Mouse (Mus musculus): ENCODE measurements at regions not wholly inside any gene's neighbourhood (a gene's known extent, or its start where the extent isn't known, plus 50 kb on each side); places are given as distances from the start of the nearest gene placed in this dataset.

DNA sequence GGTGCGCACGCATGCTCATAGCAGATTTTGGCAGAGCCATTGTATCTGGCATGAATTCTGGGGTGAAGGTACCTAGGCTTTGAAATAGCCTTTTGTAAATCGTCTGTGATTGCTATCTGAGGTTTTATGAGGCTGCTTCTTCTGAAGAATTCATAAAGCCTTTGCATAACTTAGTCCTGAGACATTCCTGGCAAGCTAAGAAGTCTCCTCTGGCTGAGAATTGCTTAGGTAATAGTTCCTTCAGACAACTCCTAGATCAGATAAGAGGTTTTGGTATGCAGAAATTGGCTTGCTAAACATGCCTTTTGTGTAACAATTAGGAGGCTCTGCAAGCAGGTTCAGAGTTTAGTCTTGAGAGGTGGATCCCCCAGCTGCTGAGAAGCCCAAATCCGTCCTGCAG lies 82.7 kb downstream of the Pmp22 start:
- no peak for DNase-seq (ENCODE audit: low read depth)
- TF ChIP-seq POLR2A (IDR thresholded peaks at IDR 0.05; ENCODE audit: borderline replicate concordance, extremely low read depth, insufficient read depth, insufficient read length, poor library complexity, severe bottlenecking) (no peak), CTCF (IDR thresholded peaks at IDR 0.05; ENCODE audit: borderline replicate concordance, extremely low read depth, insufficient read depth, insufficient read length) (no peak)

GRCm38 (mm10) chr11:63213043-63213442 lies 84.3 kb downstream of the Pmp22 start:
- peak; percentile 84 for DNase-seq (ENCODE audit: low read depth)
- TF ChIP-seq CTCF (IDR thresholded peaks at IDR 0.05; ENCODE audit: borderline replicate concordance, extremely low read depth, insufficient read depth, insufficient read length) (peak; percentile 96), POLR2A (IDR thresholded peaks at IDR 0.05; ENCODE audit: borderline replicate concordance, extremely low read depth, insufficient read depth, insufficient read length, poor library complexity, severe bottlenecking) (no peak)

GRCm38 (mm10) chr11:63213901-63214425 lies 85.2 kb downstream of the Pmp22 start:
- no peak for DNase-seq (ENCODE audit: low read depth)
- no peak for TF ChIP-seq CTCF (IDR thresholded peaks at IDR 0.05; ENCODE audit: borderline replicate concordance, extremely low read depth, insufficient read depth, insufficient read length)
- TF ChIP-seq POLR2A (IDR thresholded peaks at IDR 0.05; ENCODE audit: borderline replicate concordance, extremely low read depth, insufficient read depth, insufficient read length, poor library complexity, severe bottlenecking): no peak

- DNase-seq (ENCODE audit: low read depth): peak; percentile 43
- TF ChIP-seq CTCF (IDR thresholded peaks at IDR 0.05; ENCODE audit: borderline replicate concordance, extremely low read depth, insufficient read depth, insufficient read length): no peak
- no peak for TF ChIP-seq POLR2A (IDR thresholded peaks at IDR 0.05; ENCODE audit: borderline replicate concordance, extremely low read depth, insufficient read depth, insufficient read length, poor library complexity, severe bottlenecking)
Measured at GRCm38 (mm10) chr11:63215993-63216392, 87.2 kb downstream of the Pmp22 start.

GRCm38 (mm10) chr11:63217049-63217448 lies 88.3 kb downstream of the Pmp22 start:
- DNase-seq (ENCODE audit: low read depth): no peak
- no peak for TF ChIP-seq CTCF (IDR thresholded peaks at IDR 0.05; ENCODE audit: borderline replicate concordance, extremely low read depth, insufficient read depth, insufficient read length)

- DNase-seq (ENCODE audit: low read depth): no peak
Measured at GRCm38 (mm10) chr11:63226471-63226870, 97.7 kb downstream of the Pmp22 start.

DNA sequence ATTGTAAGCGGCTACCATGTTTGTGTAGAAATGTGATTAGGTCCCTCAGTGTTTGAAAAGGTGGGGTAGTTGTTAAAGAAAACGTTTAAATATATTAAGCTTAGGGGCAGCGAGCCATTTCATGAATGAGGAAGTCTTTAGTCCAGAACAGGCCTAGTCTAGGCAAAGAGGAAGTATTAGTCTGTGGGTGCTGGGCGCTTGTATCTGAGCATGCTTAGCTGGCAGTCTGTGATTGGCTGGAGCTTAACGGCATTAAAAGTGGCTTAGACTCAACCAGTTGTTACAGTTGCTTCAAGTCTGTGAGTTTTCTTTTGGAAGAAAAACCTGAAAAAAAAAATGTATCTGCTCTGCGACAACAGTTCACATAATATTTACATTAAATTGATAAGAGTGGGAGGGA lies 102.0 kb downstream of the Pmp22 start:
- TF ChIP-seq POLR2A (IDR thresholded peaks at IDR 0.05; ENCODE audit: borderline replicate concordance, extremely low read depth, insufficient read depth, insufficient read length, poor library complexity, severe bottlenecking): no peak
- TF ChIP-seq CTCF (IDR thresholded peaks at IDR 0.05; ENCODE audit: borderline replicate concordance, extremely low read depth, insufficient read depth, insufficient read length): no peak
- no peak for DNase-seq (ENCODE audit: low read depth)

More at GRCm38 (mm10) chr11:63226471-63226870, 97.7 kb downstream of the Pmp22 start:
- TF ChIP-seq POLR2A (IDR thresholded peaks at IDR 0.05; ENCODE audit: borderline replicate concordance, extremely low read depth, insufficient read depth, insufficient read length, poor library complexity, severe bottlenecking): no peak
- TF ChIP-seq CTCF (IDR thresholded peaks at IDR 0.05; ENCODE audit: borderline replicate concordance, extremely low read depth, insufficient read depth, insufficient read length): no peak

GRCm38 (mm10) chr11:63233172-63233966 lies 104.6 kb downstream of the Pmp22 start:
- peak; percentile 62 for DNase-seq (ENCODE audit: low read depth)
- peak; percentile 56; the same call in 1 of the 2 replicates for TF ChIP-seq CTCF (IDR thresholded peaks at IDR 0.05; ENCODE audit: borderline replicate concordance, extremely low read depth, insufficient read depth, insufficient read length)
- TF ChIP-seq POLR2A (IDR thresholded peaks at IDR 0.05; ENCODE audit: borderline replicate concordance, extremely low read depth, insufficient read depth, insufficient read length, poor library complexity, severe bottlenecking): no peak

GRCm38 (mm10) chr11:63234481-63234880 lies 105.7 kb downstream of the Pmp22 start:
- peak; percentile 70 for DNase-seq (ENCODE audit: low read depth)
- TF ChIP-seq POLR2A (IDR thresholded peaks at IDR 0.05; ENCODE audit: borderline replicate concordance, extremely low read depth, insufficient read depth, insufficient read length, poor library complexity, severe bottlenecking): no peak
- no peak for TF ChIP-seq CTCF (IDR thresholded peaks at IDR 0.05; ENCODE audit: borderline replicate concordance, extremely low read depth, insufficient read depth, insufficient read length)

GRCm38 (mm10) chr11:63238655-63239054 lies 109.9 kb downstream of the Pmp22 start:
- TF ChIP-seq CTCF (IDR thresholded peaks at IDR 0.05; ENCODE audit: borderline replicate concordance, extremely low read depth, insufficient read depth, insufficient read length) (no peak), POLR2A (IDR thresholded peaks at IDR 0.05; ENCODE audit: borderline replicate concordance, extremely low read depth, insufficient read depth, insufficient read length, poor library complexity, severe bottlenecking) (no peak)
- peak; percentile 5 for DNase-seq (ENCODE audit: low read depth)

GRCm38 (mm10) chr11:63243906-63244416 lies 115.2 kb downstream of the Pmp22 start:
- TF ChIP-seq CTCF (IDR thresholded peaks at IDR 0.05; ENCODE audit: borderline replicate concordance, extremely low read depth, insufficient read depth, insufficient read length) (no peak), POLR2A (IDR thresholded peaks at IDR 0.05; ENCODE audit: borderline replicate concordance, extremely low read depth, insufficient read depth, insufficient read length, poor library complexity, severe bottlenecking) (no peak)
- peak; percentile 31 for DNase-seq (ENCODE audit: low read depth)

DNA sequence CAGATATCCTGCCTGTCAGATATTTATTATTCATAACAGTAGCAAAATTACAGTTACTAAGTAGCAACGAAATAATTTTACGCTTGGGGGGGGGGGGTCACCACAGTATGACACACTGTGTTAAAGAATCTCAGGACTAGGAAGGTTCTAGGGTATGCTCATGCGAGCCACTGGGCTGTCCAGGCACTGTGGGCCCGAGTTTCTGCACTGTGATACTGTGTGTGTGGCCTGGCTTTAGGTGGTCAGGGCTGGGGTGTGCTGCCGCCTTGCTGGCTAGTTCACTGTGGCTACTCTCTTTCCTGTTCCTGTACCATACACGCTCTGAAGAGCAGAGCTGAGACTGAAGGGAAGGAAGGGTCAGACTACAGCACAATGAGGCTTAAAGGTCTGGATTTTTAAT lies 116.3 kb downstream of the Pmp22 start:
- no peak for DNase-seq (ENCODE audit: low read depth)
- TF ChIP-seq CTCF (IDR thresholded peaks at IDR 0.05; ENCODE audit: borderline replicate concordance, extremely low read depth, insufficient read depth, insufficient read length): no peak
- TF ChIP-seq POLR2A (IDR thresholded peaks at IDR 0.05; ENCODE audit: borderline replicate concordance, extremely low read depth, insufficient read depth, insufficient read length, poor library complexity, severe bottlenecking): no peak

Measured in brain, embryonic 14.5 days (tissue).